Mouse (Mus musculus) hindbrain, embryonic 15.5 days (tissue): Measurements from ENCODE around the gene Adamts17. TPM values are rescaled to one million over a fixed set of nuclear protein-coding genes. Genes with fewer than 3 reads are reported as not detected.

Experiments
- ATAC-seq: fragments of 200-750 bp; cut with Nextera tagmentation; 2 replicates; pipeline ENCODE4 v1.8.0; 2017; ENCODE audit warnings: low read depth, moderate number of reproducible peaks, moderate TSS enrichment; ENCODE audit not compliant: low FRiP score
- H3K27ac ChIP-seq: fragments of 300-500 bp; sonication (generic); replicated peaks from 2 replicates; pipeline ENCODE4 v1.5.1; 2015; ENCODE audit warnings: mild to moderate bottlenecking, inconsistent platforms
- H3K27me3 ChIP-seq: fragments of 300-500 bp; sonication (generic); 2 replicates; pipeline ENCODE4 v1.6.1; 2015; ENCODE audit warnings: control low read depth, inconsistent platforms
- H3K36me3 ChIP-seq: fragments of 300-500 bp; sonication (generic); 2 replicates; pipeline ENCODE4 v1.6.1; 2015; ENCODE audit warnings: control low read depth, inconsistent platforms
- H3K4me1 ChIP-seq: fragments of 300-500 bp; sonication (generic); replicated peaks from 2 replicates; pipeline ENCODE4 v1.6.1; 2015; ENCODE audit warnings: control low read depth, inconsistent platforms
- H3K4me2 ChIP-seq: fragments of 300-500 bp; sonication (generic); 2 replicates; pipeline ENCODE4 v1.6.1; 2015; ENCODE audit warnings: moderate library complexity, mild to moderate bottlenecking, inconsistent platforms
- H3K4me3 ChIP-seq: fragments of 300-500 bp; sonication (generic); 2 replicates; pipeline ENCODE4 v1.5.1; 2015; ENCODE audit warnings: mild to moderate bottlenecking, inconsistent platforms
- H3K9ac ChIP-seq: fragments of 300-500 bp; sonication (generic); 2 replicates; pipeline ENCODE4 v1.6.1; 2015; ENCODE audit warnings: inconsistent platforms
- H3K9me3 ChIP-seq: fragments of 300-500 bp; sonication (generic); 2 replicates; pipeline ENCODE4 v1.6.1; 2016; ENCODE audit warnings: control low read depth, inconsistent platforms
- WGBS: fragments of 180-500 bp; shearing (Covaris S2); methylation state at CpG from one replicate; pipeline ENCODE4 v1.1.7; 2015; 5-methylcytosine and 5-hydroxymethylcytosine counted together
- polyA plus RNA-seq: library from polyadenylated mRNA; unstranded; fragments of >200 nt; fragmentation: Nextera tagmentation; extraction: Ambion mirVana; gene quantifications from 2 replicates; pipeline ENCODE4 v1.2.1, GENCODE M21; 2015

Adamts17 gene
- polyA plus RNA-seq, 1 experiment from 2014 or later: 3.5 TPM

DNA sequence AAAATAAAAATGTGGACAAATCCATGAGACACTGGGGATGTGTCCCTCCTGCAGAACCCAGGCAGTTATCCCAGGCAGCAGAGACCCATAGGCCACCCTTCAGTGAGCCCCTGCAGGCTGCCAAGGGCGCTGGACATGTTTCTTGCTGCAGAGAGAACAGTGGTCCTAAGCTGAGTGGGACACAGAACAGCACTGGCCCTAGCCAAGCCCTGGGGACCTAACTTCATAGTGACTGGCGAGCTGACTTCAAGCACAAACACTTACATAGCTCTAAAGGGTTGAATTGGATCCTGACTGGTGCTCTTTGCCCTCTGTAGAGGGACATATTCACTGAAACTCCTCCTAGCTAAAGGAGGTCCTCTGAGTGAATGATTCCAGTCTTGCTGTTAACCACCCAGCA lies 223.0 kb downstream of the Adamts17 start:
- H3K9me3 ChIP-seq: no peaks in the 10 kb centered on the region
- no peak overlapping the region for H3K4me2 ChIP-seq
- no peaks in the 10 kb centered on the region for H3K4me1 ChIP-seq
- no peaks in the 10 kb centered on the region for H3K36me3 ChIP-seq
- no peak overlapping the region for H3K9ac ChIP-seq
- H3K27ac ChIP-seq: no peak overlapping the region
- ATAC-seq: no peak
- H3K4me3 ChIP-seq: no peak overlapping the region
- WGBS: 82% methylated on average over 2 of the region's 2 CpGs
- no peaks in the 10 kb centered on the region for H3K27me3 ChIP-seq

DNA sequence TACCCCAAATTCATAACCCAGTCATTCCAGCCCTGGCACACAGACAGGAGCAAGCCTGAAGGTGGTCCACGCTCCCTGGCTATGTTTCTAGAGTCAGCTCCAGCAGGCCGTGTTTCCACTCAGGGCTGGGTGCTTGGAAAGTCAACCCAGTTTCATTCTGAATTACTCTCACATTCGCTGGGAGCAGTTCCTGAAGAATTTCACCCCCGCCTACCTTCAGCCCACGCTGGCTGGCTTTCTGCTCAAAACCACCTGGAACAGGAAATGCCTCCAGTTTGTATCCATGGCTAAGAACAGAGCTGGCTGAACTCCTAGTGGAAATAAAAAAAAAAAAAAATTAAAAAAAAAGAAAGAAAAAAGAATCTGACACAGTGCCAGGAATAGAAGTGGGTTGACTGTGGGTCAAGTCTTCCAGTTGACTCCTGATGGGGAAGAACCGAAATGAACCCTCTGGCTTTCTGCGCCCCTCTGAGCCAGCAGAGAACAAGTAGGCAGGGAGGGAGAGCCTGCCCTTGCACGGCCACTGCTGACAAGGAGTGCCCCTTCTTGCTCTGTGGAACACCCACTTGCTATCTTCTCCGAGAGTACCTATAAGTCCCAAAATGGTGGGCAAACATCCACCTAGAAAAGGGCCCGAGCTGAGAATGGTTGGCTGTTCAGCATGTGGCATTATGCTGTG lies 225.2 kb downstream of the Adamts17 start:
- no peak overlapping the region for H3K4me3 ChIP-seq
- no peak overlapping the region for H3K4me2 ChIP-seq
- WGBS: 86% methylated on average over 10 of the region's 10 CpGs
- ATAC-seq: no peak
- H3K9ac ChIP-seq: no peak overlapping the region
- no peaks in the 10 kb centered on the region for H3K36me3 ChIP-seq
- H3K27ac ChIP-seq: no peak overlapping the region; the same call in 1 of the 2 replicates
- H3K27me3 ChIP-seq: no peaks in the 10 kb centered on the region
- H3K9me3 ChIP-seq: no peaks in the 10 kb centered on the region
- H3K4me1 ChIP-seq: no peaks in the 10 kb centered on the region

DNA sequence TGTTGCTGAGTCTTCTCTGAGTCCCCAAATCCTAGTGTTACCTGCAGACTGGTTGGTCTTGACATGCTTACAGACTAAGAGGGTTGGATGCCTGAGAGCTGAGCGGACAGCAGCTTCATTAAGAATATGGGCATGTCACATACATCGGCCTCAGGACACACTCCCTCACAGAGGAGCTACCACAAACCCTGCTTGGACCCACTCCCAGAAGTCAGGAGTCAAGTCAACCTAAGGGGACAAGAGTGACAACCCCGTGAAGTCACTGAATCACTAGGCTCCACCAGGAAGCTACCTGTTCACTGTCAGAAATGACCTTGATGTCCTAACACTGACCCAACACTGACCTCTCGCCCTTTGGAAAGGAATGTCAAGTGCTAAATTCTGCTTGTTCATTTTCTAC lies 226.1 kb downstream of the Adamts17 start:
- Histone ChIP-seq H3K4me1 (no peaks in the 10 kb centered on the region), H3K4me3 (no peak overlapping the region), H3K9ac (no peak overlapping the region), H3K27me3 (no peaks in the 10 kb centered on the region), H3K27ac (no peak overlapping the region), H3K36me3 (no peaks in the 10 kb centered on the region), H3K4me2 (no peak overlapping the region), H3K9me3 (no peaks in the 10 kb centered on the region)
- ATAC-seq: no peak
- WGBS: 89% methylated on average over 4 of the region's 4 CpGs

DNA sequence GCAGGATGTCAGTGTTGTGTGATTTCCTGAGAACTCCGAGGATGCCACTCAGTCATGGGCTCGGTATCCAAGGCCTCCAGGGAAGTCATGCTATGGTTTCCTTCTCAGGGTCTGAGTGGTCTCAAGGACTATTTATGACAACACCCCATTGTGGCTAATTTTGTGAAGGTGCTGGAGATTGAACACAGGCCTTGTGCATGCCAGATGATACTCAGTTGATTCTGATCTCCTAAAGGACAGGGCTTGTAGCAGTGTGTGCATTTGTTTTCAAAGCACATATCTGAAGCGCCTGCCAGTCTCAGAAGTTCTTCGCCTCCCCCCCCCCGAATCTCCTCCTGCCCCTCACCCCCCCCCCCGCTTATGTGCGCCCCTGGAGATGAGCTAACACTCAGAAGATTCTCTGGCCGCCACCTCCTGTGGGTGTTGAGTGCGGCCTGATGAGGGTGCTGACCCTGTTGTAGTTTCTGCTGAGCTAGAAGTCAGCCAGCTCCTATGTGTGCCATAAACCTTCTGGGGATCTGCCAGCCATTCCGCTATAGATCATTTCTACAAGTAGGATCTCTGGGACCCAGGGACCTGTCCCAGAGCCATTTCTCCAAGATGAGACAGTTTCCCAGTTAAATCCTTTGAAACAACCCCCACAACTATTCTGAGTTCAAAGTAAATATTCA lies 232.6 kb downstream of the Adamts17 start:
- no peak overlapping the region for H3K27ac ChIP-seq
- H3K4me3 ChIP-seq: no peak overlapping the region

DNA sequence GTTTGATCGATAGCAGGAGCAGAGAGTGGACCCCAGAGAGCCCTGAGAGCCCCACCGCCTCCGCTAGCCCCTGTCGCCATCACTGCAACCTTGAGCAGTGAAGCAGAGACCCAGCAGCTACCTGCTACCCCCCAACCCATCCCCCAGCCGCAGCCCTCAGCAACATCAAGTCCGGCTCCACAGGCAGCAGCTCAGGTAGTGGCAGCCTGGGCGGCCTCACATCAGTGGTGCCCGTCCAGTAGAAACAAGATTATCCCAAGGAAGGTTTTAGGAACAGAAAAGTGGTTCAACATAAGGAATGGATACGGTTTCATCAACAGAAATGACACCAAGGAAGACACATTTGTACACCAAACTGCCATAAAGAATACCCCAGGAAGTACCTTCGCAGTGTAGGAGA lies 243.2 kb downstream of the Adamts17 start:
- WGBS: 89% methylated on average over 10 of the region's 10 CpGs
- H3K4me2 ChIP-seq: no peak overlapping the region
- H3K9ac ChIP-seq: no peak overlapping the region
- no peaks in the 10 kb centered on the region for H3K36me3 ChIP-seq
- H3K4me1 ChIP-seq: no peaks in the 10 kb centered on the region
- no peak overlapping the region for H3K4me3 ChIP-seq
- H3K27ac ChIP-seq: no peak overlapping the region
- no peaks in the 10 kb centered on the region for H3K27me3 ChIP-seq
- H3K9me3 ChIP-seq: no peaks in the 10 kb centered on the region
- no peak for ATAC-seq

More for the DNA sequence above, 232.6 kb downstream of the Adamts17 start:
- Histone ChIP-seq H3K27me3 (no peaks in the 10 kb centered on the region), H3K36me3 (no peaks in the 10 kb centered on the region), H3K9me3 (no peaks in the 10 kb centered on the region), H3K4me2 (no peak overlapping the region), H3K4me1 (no peaks in the 10 kb centered on the region), H3K9ac (no peak overlapping the region)
- WGBS: 78% methylated on average over 10 of the region's 10 CpGs
- ATAC-seq: no peak

DNA sequence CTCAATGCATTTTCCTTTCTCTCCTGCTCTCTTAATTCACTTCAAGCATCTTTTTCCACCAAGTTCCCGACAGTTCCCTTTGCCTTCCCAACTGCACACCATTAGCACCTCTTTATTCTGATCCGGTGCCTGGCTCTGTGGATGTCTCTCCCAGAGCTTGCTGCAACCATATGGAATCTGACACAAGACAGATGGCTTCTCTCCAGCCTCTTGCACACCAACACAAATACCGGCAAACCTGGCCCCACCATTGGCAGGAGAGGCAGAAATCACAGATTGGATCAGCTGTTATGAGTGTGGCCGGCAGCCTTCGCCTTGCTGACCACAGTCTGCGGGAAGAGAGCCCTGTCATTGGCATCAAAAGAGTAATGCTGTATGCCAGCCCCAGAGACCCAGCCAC lies 248.2 kb downstream of the Adamts17 start:
- H3K4me2 ChIP-seq: no peak overlapping the region
- H3K27ac ChIP-seq: no peak overlapping the region
- peak; percentile 54; the same call in 1 of the 2 replicates for ATAC-seq
- no peaks in the 10 kb centered on the region for H3K27me3 ChIP-seq
- H3K4me1 ChIP-seq: no peaks in the 10 kb centered on the region
- no peak overlapping the region for H3K9ac ChIP-seq
- no peaks in the 10 kb centered on the region for H3K36me3 ChIP-seq
- WGBS: 39% methylated on average over 6 of the region's 6 CpGs
- no peak overlapping the region for H3K4me3 ChIP-seq
- no peaks in the 10 kb centered on the region for H3K9me3 ChIP-seq

DNA sequence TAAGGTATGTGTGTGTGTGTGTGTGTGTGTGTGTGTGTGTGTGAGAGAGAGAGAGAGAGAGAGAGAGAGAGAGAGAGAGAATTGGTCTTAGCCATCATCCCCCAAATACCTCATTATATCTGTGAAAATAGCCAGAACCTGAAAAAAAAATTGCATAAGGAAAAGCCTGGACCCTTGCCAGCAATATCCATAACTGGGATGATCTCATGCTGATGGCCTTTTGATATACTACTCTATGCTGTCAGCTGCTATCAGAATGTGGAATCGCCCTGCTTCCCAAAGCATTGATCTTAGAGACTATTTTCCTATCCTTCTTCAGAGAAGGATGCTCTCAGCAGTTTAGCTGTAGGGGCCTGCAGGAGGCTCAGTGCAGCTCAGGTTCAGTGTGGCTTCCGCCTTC lies 257.6 kb downstream of the Adamts17 start:
- WGBS: 84% methylated on average over 2 of the region's 2 CpGs
- ATAC-seq: no peak

DNA sequence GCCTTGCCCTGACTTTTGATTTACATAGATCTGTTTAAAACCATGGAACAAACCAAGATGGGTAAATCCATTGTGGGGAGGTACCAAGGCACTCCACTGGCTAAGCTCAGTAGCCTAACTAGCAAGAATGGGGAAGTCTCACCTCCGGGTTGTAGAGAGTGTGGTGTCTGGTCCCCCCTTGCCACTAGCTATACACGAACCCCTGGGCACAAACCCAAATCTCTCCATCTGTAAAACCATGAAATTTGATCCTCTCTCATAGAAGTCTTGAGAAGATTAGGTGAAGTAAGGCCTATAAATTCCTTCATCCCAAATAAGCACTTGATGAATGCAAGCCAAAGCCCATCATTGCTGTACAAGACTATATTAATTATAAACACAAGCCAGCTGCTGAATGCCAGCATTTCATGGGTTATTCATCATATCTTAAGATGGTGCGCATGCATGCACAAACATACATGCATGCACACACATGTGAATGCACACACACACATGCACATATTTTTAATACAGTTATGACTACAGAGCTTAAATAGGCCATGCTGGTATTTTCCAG lies 262.0 kb downstream of the Adamts17 start:
- Histone ChIP-seq H3K4me2 (no peak overlapping the region), H3K27ac (no peak overlapping the region), H3K9me3 (no peaks in the 10 kb centered on the region), H3K4me1 (no peaks in the 10 kb centered on the region), H3K9ac (no peak overlapping the region), H3K36me3 (no peaks in the 10 kb centered on the region), H3K27me3 (no peaks in the 10 kb centered on the region), H3K4me3 (no peak overlapping the region)
- no peak for ATAC-seq
- 85% methylated on average over 3 of the region's 3 CpGs for WGBS

More for the DNA sequence above, 257.6 kb downstream of the Adamts17 start:
- Histone ChIP-seq H3K27ac (no peak overlapping the region), H3K9me3 (no peaks in the 10 kb centered on the region), H3K27me3 (no peaks in the 10 kb centered on the region), H3K9ac (no peak overlapping the region), H3K36me3 (no peaks in the 10 kb centered on the region), H3K4me1 (no peaks in the 10 kb centered on the region), H3K4me2 (no peak overlapping the region), H3K4me3 (no peak overlapping the region)

DNA sequence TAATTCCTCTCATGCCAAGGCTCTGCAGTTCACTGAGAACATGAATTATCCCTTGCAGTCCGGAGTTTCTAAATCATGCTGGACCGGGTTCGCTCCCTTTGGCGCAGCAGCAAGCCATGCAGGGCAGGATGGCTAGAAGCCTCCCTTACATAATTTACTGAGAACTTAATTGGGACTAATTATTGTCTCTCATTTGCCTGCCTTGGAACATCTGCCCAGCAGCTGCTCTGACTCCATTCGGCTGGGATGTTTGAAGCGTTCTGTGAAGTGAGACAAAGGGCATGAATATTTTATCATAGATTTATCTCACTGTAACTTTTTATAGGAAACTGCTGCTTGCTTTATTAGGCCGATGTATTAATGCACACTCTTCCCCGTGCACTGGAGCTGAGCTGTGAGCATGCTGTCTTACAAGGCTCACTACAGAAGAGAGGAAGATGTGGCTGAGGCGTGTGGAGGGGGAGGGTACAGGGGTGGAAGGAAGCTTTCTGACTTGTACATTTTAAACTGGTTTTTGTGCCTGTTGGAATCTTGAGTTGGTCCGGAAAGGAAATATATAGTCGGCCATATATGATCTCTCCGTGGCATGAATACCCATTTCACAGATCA lies 271.1 kb downstream of the Adamts17 start:
- peak; percentile 73 for ATAC-seq
- Histone ChIP-seq H3K4me1 (peaks cover 17% of the 10 kb centered on the region), H3K4me3 (no peak overlapping the region), H3K9me3 (no peaks in the 10 kb centered on the region), H3K9ac (no peak overlapping the region), H3K27ac (peak overlapping the region; percentile 48), H3K27me3 (no peaks in the 10 kb centered on the region), H3K36me3 (no peaks in the 10 kb centered on the region), H3K4me2 (peak overlapping the region; percentile 21; the same call in 1 of the 2 replicates)
- 59% methylated on average over 12 of the region's 12 CpGs for WGBS

DNA sequence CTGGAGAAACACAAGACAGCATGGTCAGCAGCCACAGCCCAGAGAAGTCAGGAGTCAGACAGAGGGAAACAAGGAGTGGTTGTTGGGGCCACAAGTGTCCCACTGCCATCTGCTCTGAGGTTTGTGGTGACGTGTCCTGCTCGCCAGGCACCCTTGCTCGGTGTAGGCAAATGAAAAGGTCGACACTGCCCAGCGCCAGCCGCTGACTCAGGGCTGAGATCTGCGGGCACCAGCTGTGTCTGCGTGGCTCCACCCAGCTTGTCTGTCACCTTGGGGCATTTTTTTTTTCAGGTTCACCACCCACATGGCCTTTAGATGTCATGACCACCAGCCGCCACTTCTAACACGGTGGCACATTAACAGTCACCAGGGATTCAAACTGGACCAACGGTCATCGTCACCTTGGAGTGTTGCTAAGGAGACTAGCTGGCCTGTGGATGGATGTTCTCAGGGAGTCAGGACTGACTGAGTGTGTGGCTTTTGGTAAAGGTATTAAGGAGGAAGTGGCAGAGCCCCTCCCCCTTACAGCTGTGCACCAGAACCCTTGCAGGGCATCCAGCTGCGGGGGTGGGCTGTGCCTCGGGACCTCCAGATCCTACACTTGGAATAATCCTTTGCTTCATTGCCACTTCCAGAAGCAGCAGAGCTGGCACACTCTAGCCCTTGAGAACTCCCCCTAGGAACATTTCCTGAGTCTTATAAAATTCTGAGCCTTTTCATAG lies 273.1 kb downstream of the Adamts17 start:
- no peak overlapping the region for H3K27ac ChIP-seq
- peaks cover 17% of the 10 kb centered on the region for H3K4me1 ChIP-seq
- no peak overlapping the region for H3K9ac ChIP-seq
- H3K36me3 ChIP-seq: no peaks in the 10 kb centered on the region
- WGBS: 61% methylated on average over 14 of the region's 14 CpGs
- no peak overlapping the region for H3K4me2 ChIP-seq
- no peak for ATAC-seq
- no peak overlapping the region for H3K4me3 ChIP-seq
- H3K9me3 ChIP-seq: no peaks in the 10 kb centered on the region
- no peaks in the 10 kb centered on the region for H3K27me3 ChIP-seq

DNA sequence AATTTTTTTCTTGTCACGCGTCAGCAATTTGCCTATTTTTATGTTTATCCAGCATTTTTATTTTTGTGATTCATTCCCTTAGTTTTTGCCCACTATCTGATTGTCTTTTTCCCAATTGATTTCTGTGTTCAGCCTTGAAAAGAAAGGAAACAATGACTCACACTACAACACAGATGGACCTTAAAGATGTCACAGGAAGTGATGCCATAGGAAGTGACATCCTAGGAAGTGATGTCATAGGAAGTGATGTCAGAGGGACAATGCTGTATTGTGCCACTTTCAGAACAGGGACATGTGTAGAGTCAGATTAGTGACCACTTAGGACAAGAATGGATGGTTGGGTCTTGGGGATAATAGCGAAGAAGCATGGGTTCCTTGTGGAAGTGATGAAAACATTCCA lies 274.5 kb downstream of the Adamts17 start:
- H3K4me1 ChIP-seq: peaks cover 17% of the 10 kb centered on the region
- 97% methylated on average over 3 of the region's 3 CpGs for WGBS
- H3K9me3 ChIP-seq: no peaks in the 10 kb centered on the region
- ATAC-seq: no peak
- H3K4me2 ChIP-seq: no peak overlapping the region
- H3K9ac ChIP-seq: no peak overlapping the region
- H3K4me3 ChIP-seq: no peak overlapping the region
- H3K27me3 ChIP-seq: no peaks in the 10 kb centered on the region
- H3K36me3 ChIP-seq: no peaks in the 10 kb centered on the region
- no peak overlapping the region for H3K27ac ChIP-seq

DNA sequence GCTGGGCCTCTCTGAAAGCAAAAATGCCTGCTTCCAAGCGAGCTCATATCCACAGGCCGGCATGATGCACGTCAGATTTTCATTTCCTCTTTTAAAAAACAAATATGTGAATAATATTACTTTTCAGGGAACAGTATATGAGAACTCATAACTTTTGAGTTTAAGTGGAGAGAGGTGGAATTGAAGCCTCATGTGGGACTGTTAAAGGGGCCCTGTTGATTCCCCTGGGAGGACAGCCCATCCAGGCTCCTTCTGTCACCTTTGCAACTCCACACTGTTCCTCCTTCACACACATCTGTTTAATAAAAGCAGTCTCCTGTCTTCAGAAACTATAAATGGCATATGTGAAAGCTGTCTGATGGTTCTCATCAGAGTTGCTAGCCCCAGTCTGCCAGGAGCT lies 275.5 kb downstream of the Adamts17 start:
- Histone ChIP-seq H3K27me3 (no peaks in the 10 kb centered on the region), H3K4me1 (peaks cover 11% of the 10 kb centered on the region), H3K4me2 (no peak overlapping the region), H3K9ac (no peak overlapping the region), H3K4me3 (no peak overlapping the region), H3K9me3 (no peaks in the 10 kb centered on the region), H3K27ac (no peak overlapping the region), H3K36me3 (no peaks in the 10 kb centered on the region)
- no peak for ATAC-seq
- WGBS: 91% methylated on average over 3 of the region's 3 CpGs
